Mouse (Mus musculus) Patski (cell line): Measurements from ENCODE around the gene Mecom. TPM values are rescaled to one million over a fixed set of nuclear protein-coding genes. Genes with fewer than 3 reads are reported as not detected.

Source experiments
- ATAC-seq: fragments of 100-300 bp; one replicate; pipeline ENCODE4 v1.8.0; 2021
- CTCF ChIA-PET: fragments of 350-600 bp; sonication (Branson Sonifier 250); formaldehyde crosslinking; loops from one replicate; lab custom pipeline; 2022; ENCODE audit warnings: inconsistent platforms; lab: Charles Lee
- POLR2A ChIA-PET: fragments of 350-600 bp; sonication (Branson Sonifier 250); formaldehyde crosslinking; loops from one replicate; lab custom pipeline; 2022; ENCODE audit warnings: antibody characterized with exemption, inconsistent platforms; lab: Charles Lee
- DNase-seq: peaks from one replicate; pipeline ENCODE4 v3.0.0-alpha.2; 2011; ENCODE audit warnings: low read depth, low spot score
- H3K27me3 ChIP-seq: fragments of 371-371 bp; one replicate; pipeline ENCODE4 v1.5.1; 2021
- CTCF ChIP-seq: fragments of 100-300 bp; IDR thresholded peaks from one replicate; pipeline ENCODE4 v1.5.1; 2021
- in situ Hi-C: fragments of 300-500 bp; cut with MboI; formaldehyde crosslinking; loops from 3 replicates; pipeline ENCODE4 v1.11.1; 2018; ENCODE audit warnings: low pct_unique_long_range_greater_than_20kb, mixed read lengths
- polyA plus RNA-seq: library from polyadenylated mRNA; unstranded; gene quantifications from one replicate; pipeline ENCODE4 v1.2.3, GENCODE M21; 2021

The Mecom gene
- polyA plus RNA-seq, 1 experiment from 2014 or later = 18.4 TPM

DNA sequence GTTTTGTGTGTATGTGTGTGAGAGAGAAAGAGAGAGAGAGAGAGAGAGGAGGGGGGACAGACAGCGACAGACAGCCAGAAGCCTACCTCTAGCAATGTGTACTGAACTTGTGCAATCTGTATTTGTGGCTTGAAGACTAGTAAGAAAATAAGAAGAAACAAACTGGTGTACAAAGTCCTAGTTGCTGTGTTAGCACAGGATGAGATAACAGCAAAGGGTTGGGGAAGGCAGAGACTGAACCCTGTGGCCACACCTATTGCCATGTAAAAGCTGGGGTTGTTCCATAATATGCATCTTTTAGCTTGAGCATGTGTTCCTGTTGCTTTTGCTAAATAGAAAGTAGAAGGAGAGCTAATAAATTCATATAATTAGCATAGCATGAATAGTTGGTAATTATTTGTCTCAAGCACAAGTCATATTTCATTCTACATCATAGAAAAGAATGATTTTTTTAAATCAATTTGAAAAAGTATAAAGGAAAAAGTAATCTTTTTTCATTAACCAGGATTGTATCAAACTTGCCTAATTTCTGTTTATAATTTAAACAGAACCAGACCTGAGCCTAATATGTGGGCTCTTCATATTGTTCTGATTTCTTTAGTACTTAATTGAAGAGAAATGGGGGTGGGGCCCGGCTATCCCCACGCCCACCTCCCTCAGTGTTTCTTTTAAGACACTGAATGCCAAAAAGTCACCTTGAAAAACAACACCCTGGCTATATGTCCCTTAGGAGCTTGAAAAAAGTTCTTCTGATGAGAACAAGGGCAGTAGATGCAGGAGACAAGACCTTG lies 379.2 kb downstream of the Mecom start:
- DNase-seq (no peak), ATAC-seq (no peak)
- POLR2A ChIA-PET = no interaction called here
- no peak for TF ChIP-seq CTCF
- in situ Hi-C loops = no loop called here
- peaks cover 10% of the 10 kb centered on the region for H3K27me3 ChIP-seq
- CTCF ChIA-PET = interaction anchor here (1.2 kb wide), 1 partner anchor 10 kb away, joined by 4 read pairs; no protein-coding TSS in a partner anchor

- in situ Hi-C loops = no loop called here
- no peak for TF ChIP-seq CTCF
- peaks cover 8% of the 10 kb centered on the region for H3K27me3 ChIP-seq
- POLR2A ChIA-PET = no interaction called here
- CTCF ChIA-PET = interaction anchor here (1.0 to 1.1 kb wide), 2 partner anchors 100 to 163 kb away, joined by 3 read pairs; no protein-coding TSS in a partner anchor
- DNase-seq (no peak), ATAC-seq (no peak)
Observed at GRCm38 (mm10) chr3:30167027-30167426, 380.8 kb downstream of the Mecom start.

DNA sequence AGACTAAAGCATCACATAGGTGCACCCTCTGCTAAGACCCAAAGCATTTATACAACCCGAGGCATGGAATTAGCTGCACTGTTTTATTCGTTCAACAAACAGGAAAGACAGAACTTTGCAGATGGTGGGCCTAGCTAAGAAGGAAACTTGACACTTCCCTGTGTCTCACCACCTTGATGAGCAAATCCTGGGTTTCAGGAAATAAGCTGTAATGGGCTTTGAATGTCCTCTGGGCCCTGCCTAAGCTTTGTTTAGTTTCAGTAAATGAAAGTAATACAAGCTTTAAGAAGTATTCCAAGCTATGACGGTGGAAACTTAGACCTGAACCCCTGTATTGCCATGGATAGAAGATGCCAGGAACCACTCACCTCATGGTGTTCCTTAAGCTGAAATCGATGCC lies 383.0 kb downstream of the Mecom start:
- ATAC-seq = no peak
- DNase-seq = no peak
- ChIA-PET CTCF (interaction anchor here (0.8 to 1.5 kb wide), 5 partner anchors 13 to 150 kb away, joined by 3 to 5 read pairs (median 4); no protein-coding TSS in a partner anchor), POLR2A (no interaction called here)
- no peak for TF ChIP-seq CTCF
- peaks cover 8% of the 10 kb centered on the region for H3K27me3 ChIP-seq
- in situ Hi-C loops = no loop called here

DNA sequence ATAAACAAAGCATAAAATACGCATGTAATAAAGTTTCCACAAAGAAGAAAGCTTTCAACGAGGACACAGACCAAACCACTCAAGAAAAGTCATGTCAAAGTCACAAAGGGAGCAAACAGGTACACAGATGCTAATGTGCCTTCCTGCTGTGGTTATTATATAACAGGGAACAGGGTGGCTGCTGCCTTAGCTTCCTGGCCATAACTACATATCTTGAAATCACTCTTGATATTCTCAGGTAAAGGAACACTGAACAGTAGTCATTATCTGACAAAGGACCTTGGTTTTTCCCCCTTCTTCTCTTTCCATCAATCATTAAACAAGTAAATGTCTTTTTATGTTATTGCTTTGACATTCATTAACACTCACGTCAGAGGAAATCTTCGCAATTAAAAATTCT lies 384.4 kb downstream of the Mecom start:
- no peak for DNase-seq
- CTCF ChIA-PET = interaction anchor here (1.1 to 1.5 kb wide), 2 partner anchors 10 to 15 kb away, joined by 3 to 5 read pairs; no protein-coding TSS in a partner anchor
- ATAC-seq = no peak
- H3K27me3 ChIP-seq = peaks cover 8% of the 10 kb centered on the region
- POLR2A ChIA-PET = no interaction called here
- in situ Hi-C loops = no loop called here
- no peak for TF ChIP-seq CTCF

- TF ChIP-seq CTCF = no peak
- H3K27me3 ChIP-seq = peaks cover 4% of the 10 kb centered on the region
- DNase-seq (no peak), ATAC-seq (peak; percentile 44)
- in situ Hi-C loops = no loop called here
- CTCF ChIA-PET = interaction anchor here (0.8 to 1.8 kb wide), 5 partner anchors 8 to 162 kb away, joined by 3 to 5 read pairs (median 3); no protein-coding TSS in a partner anchor
- POLR2A ChIA-PET = no interaction called here
Observed at GRCm38 (mm10) chr3:30160961-30161670, 386.7 kb downstream of the Mecom start.

DNA sequence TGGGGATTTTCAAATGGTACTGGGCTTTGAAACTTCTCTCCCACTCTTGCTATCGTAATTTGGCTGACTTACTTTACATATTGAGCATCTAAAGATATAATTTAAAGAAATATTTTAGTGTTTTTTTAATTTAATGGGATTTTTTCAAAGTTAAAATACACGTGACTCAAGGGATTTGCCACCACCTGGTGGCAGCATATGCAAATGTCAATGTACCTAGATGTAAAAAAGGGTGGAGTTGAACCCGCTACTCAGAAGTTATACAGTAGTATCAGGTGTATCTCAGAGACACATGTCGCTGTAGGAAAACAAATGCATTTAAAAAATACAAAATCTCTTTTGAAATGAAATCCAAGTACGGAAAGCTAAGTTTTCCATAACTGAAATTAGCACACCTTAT lies 387.5 kb downstream of the Mecom start:
- peaks cover 4% of the 10 kb centered on the region for H3K27me3 ChIP-seq
- TF ChIP-seq CTCF = peak; percentile 50
- POLR2A ChIA-PET = no interaction called here
- no peak for ATAC-seq
- in situ Hi-C loops = no loop called here
- CTCF ChIA-PET = interaction anchor here (0.8 to 1.8 kb wide), 4 partner anchors 17 to 161 kb away, joined by 3 to 5 read pairs (median 3); no protein-coding TSS in a partner anchor
- DNase-seq = no peak

DNA sequence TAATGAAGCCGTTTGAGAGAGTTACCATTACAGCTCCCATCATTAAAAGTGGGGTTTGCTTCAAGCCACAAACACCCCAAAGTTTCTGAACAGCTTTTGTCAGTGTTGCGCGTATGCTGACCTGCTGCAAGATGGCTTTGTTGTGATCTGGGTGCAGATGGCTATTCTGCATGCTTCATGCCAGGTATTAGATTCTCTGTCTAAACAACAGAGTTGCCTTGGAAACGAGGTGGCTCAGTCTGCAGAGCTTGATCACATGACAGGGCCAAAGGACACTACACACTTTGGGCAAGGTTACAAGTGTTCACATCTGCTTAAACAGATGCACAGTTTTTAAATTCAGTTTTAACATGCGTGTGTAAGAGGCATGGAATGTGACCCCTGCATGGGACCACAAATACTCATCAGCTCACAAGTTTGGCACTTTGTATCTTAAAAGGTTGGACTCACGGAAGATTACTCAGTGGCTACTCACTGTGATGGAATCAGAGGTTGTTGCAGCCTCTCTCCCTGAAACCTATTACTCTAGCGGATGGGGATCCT lies 390.6 kb downstream of the Mecom start:
- ChIA-PET CTCF (no interaction called here), POLR2A (interaction anchor here (0.7 kb wide), 1 partner anchor 33 kb away, joined by 3 read pairs; no protein-coding TSS in a partner anchor)
- DNase-seq (no peak), ATAC-seq (no peak)
- H3K27me3 ChIP-seq = no peaks in the 10 kb centered on the region
- in situ Hi-C loops = no loop called here
- TF ChIP-seq CTCF = no peak

DNA sequence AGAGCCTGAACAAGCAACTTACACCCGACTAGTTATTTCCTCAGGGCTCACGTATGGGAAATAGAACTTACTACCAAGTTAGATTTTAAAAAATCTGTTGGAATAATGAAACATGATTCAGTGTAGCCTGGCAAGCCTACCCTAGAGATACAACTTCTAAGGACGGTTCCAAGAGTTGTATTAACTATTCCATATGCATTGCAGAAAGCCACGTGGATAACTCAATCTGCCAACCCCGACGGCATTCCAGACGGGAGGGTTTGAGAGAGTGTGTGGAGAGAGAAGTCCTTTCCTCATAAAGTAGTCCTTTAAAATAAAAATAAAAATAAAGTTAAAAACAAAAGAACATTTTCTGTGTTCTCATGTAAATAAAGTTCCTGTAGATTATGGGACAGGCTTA lies 393.4 kb downstream of the Mecom start:
- ATAC-seq = no peak
- no peaks in the 10 kb centered on the region for H3K27me3 ChIP-seq
- in situ Hi-C loops = no loop called here
- ChIA-PET POLR2A (no interaction called here), CTCF (interaction anchor here (1.5 kb wide), 1 partner anchor 12 kb away, joined by 3 read pairs; no protein-coding TSS in a partner anchor)
- no peak for DNase-seq
- TF ChIP-seq CTCF = no peak

DNA sequence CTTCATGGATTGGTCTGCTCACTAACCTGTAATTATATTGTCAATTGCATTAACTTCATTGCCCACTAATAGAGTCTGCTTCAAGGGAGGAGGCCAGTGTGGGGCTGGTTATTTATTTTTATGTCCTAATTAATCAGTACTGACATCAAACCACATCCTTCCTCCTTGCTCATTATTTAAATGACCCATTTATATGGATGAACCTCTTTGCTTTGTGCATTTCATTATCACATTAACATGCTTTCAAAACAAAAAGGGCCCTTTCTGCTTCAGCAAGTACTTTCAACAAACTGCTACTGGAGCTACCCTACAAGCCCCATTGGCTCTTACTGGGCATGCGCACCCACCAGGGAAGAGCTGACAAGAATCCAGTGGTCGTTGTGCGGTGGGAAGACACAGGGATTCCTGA lies 393.9 kb downstream of the Mecom start:
- ChIA-PET POLR2A (no interaction called here), CTCF (interaction anchor here (1.5 kb wide), 2 partner anchors 8 to 12 kb away, joined by 3 read pairs; no protein-coding TSS in a partner anchor)
- ATAC-seq (no peak), DNase-seq (no peak)
- H3K27me3 ChIP-seq = no peaks in the 10 kb centered on the region
- in situ Hi-C loops = no loop called here
- no peak for TF ChIP-seq CTCF

DNA sequence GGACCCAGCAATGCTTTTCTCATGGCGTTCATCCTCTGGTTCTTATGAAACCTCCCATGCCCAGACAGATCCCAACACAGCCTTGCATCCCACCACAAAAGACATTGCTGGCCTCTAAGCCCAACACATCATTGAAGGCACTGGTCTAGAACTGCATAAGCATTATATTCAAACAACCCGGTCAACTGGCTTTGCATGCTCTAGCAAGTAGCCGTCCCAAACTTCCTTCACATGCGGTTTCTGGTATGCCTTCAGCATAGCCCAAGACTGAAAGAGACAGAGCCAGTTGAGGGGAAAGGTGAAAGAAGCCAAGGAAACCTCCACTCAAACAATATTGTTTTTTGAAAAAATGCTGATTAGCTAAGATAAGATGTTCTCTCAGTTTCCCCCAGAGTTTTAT lies 397.7 kb downstream of the Mecom start:
- no peak for ATAC-seq
- H3K27me3 ChIP-seq = peaks cover 13% of the 10 kb centered on the region
- CTCF ChIA-PET = interaction anchor here (0.7 kb wide), 1 partner anchor 46 kb away, joined by 4 read pairs; no protein-coding TSS in a partner anchor
- in situ Hi-C loops = no loop called here
- POLR2A ChIA-PET = interaction anchor here (0.6 kb wide), 1 partner anchor 14 kb away, joined by 5 read pairs; no protein-coding TSS in a partner anchor
- TF ChIP-seq CTCF = no peak
- DNase-seq = no peak
